Comparison of ENCODE assay signal across 10 mouse cellular contexts in the genomic region with DNA sequence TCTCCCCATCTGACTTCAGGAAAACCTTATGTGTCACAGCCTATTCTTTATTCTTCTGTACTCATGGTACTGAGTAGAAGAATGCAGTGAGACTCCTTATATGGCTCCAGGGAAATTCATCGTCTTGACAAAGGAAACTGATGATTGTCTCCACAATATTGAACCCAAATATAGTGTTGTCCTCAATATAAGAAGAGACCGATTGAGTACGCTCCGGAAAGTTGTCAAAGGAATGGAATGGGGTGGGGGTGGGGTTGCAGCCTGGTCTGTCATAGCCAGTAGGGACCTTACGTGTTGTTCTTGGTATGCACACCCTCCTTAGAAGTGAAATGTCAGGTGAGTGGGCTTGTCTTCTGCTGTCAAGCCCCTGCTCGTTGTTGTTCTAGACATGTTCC.
DNase-seq lines count a peak whose midpoint lies in the region; ATAC-seq and TF ChIP-seq lines count a peak whose summit lies in the region.
"Had no signal": no experiment of that assay in that cellular context is flagged by ENCODE, and none has a peak within 500 bp of the region (broad histone marks: within the 10 kb centered on the region; RNA-seq: fewer than 3 reads in every experiment).

No protein-coding gene starts in this region.

- ATAC-seq in intestine, postnatal 0 days: no peak
- ATAC-seq in forebrain, embryonic 12.5 days (ENCODE audit: low FRiP score): no peak

- H3K27ac ChIP-seq in kidney, adult 2 months (ENCODE audit: insufficient read depth, low read depth, low read length): peak overlapping the region; percentile 90
- H3K27ac ChIP-seq in testis, adult 2 months (ENCODE audit: control insufficient read depth, insufficient read depth, low read depth, low read length): peak overlapping the region; percentile 69
- H3K27ac ChIP-seq in intestine, postnatal 0 days (ENCODE audit: low read depth, low read length): peak overlapping the region; percentile 60
- H3K27ac ChIP-seq in forebrain, embryonic 12.5 days: no peak overlapping the region
- H3K27ac ChIP-seq: liver, embryonic 14.5 days had no signal

- H3K4me1 ChIP-seq in kidney, adult 2 months (ENCODE audit: control insufficient read depth, insufficient read depth, low read length): peaks cover 41% of the 10 kb centered on the region
- H3K4me1 ChIP-seq in testis, adult 2 months (ENCODE audit: control insufficient read depth, insufficient read depth, low read length): no peaks in the 10 kb centered on the region
- H3K4me1 ChIP-seq in intestine, postnatal 0 days (replicated peaks; ENCODE audit: control insufficient read depth, insufficient read depth, low read length): 0 out of 2 replicates have a peak, but pooled peaks cover 3% of the 10 kb centered on the region
- H3K4me1 ChIP-seq in forebrain, embryonic 12.5 days: peaks cover 15% of the 10 kb centered on the region

- no peak for TF ChIP-seq CTCF in kidney, adult 2 months (conservative IDR thresholded peaks at IDR 0.05; ENCODE audit: insufficient read depth, insufficient read length, low read depth, low read length)
- no peak for TF ChIP-seq CTCF in testis, adult 2 months (IDR thresholded peaks at IDR 0.05; ENCODE audit: control insufficient read depth, insufficient read depth, insufficient replicate concordance, low read depth, low read length)
- no peak for TF ChIP-seq CTCF in intestine, postnatal 0 days (IDR thresholded peaks at IDR 0.05; ENCODE audit: low read depth)

- H3K4me2 ChIP-seq in intestine, postnatal 0 days (replicated peaks; ENCODE audit: low read depth): peak overlapping the region; percentile 47; the same call in 1 of the 2 replicates
- no peak overlapping the region for H3K4me2 ChIP-seq in forebrain, embryonic 12.5 days

- H3K9me3 ChIP-seq in intestine, postnatal 0 days (ENCODE audit: control insufficient read depth): no peaks in the 10 kb centered on the region
- no peaks in the 10 kb centered on the region for H3K9me3 ChIP-seq in forebrain, embryonic 12.5 days

- no peak overlapping the region for H3K9ac ChIP-seq in intestine, postnatal 0 days (ENCODE audit: low read depth, low read length)
- no peak overlapping the region for H3K9ac ChIP-seq in forebrain, embryonic 12.5 days
- H3K9ac ChIP-seq: liver, embryonic 14.5 days had no signal

- H3K27me3 ChIP-seq in kidney, adult 2 months (replicated peaks; ENCODE audit: control insufficient read depth, insufficient read depth, low read length): no peaks in the 10 kb centered on the region
- H3K27me3 ChIP-seq in testis, adult 2 months (ENCODE audit: control insufficient read depth, insufficient read depth, low read length): no peaks in the 10 kb centered on the region
- no peaks in the 10 kb centered on the region for H3K27me3 ChIP-seq in intestine, postnatal 0 days (replicated peaks; ENCODE audit: control insufficient read depth, insufficient read depth, low read length)
- no peaks in the 10 kb centered on the region for H3K27me3 ChIP-seq in forebrain, embryonic 12.5 days

- no peak for DNase-seq in kidney, adult 2 months
- no peak for DNase-seq in kidney, postnatal 10 days
- no peak for DNase-seq in testis, postnatal 14 days (ENCODE audit: low spot score)
- no peak for DNase-seq in retina, postnatal 1 day
- DNase-seq in urinary bladder, postnatal 25 days (ENCODE audit: low spot score): no peak
- DNase-seq: cerebellum, postnatal 14 days had no signal

- H3K4me3 ChIP-seq in kidney, adult 2 months (ENCODE audit: insufficient read depth, low read depth, low read length): peak overlapping the region; percentile 41
- no peak overlapping the region for H3K4me3 ChIP-seq in testis, adult 2 months (ENCODE audit: control insufficient read depth, low read depth, low read length)
- no peak overlapping the region for H3K4me3 ChIP-seq in intestine, postnatal 0 days (ENCODE audit: low read depth, low read length)
- H3K4me3 ChIP-seq in forebrain, embryonic 12.5 days (replicated peaks): no peak overlapping the region

- TF ChIP-seq POLR2A in kidney, adult 2 months (IDR thresholded peaks at IDR 0.05; ENCODE audit: low read depth, low read length): no peak
- no peak for TF ChIP-seq POLR2A in testis, adult 2 months (IDR thresholded peaks at IDR 0.05; ENCODE audit: control insufficient read depth, low read depth, low read length)

- 44% methylated on average over 6 of the region's 6 CpGs for WGBS in kidney, adult 2 months
- WGBS in intestine, postnatal 0 days: 81% methylated on average over 6 of the region's 6 CpGs
- WGBS in forebrain, embryonic 12.5 days: 92% methylated on average over 6 of the region's 6 CpGs

- H3K36me3 ChIP-seq in kidney, adult 2 months (ENCODE audit: control insufficient read depth, insufficient read depth, low read length): no peaks in the 10 kb centered on the region; the same call in 1 of the 2 replicates
- no peaks in the 10 kb centered on the region for H3K36me3 ChIP-seq in testis, adult 2 months (ENCODE audit: control insufficient read depth, insufficient read depth, low read length)
- H3K36me3 ChIP-seq in intestine, postnatal 0 days (ENCODE audit: control insufficient read depth, insufficient read depth): no peaks in the 10 kb centered on the region
- no peaks in the 10 kb centered on the region for H3K36me3 ChIP-seq in forebrain, embryonic 12.5 days (replicated peaks)
